Mouse (Mus musculus) v-Abl transformed pro-B cells (cell line): ENCODE results near the gene Myzap.

Source experiments
- in situ Hi-C, 2 experiments: fragments of 400-800 bp; cut with MboI; formaldehyde crosslinking; loops; one replicate each; pipeline ENCODE4 v1.15.1; 2025; ENCODE audit not compliant: unreplicated experiment in 2 of 2

Gene Myzap

GRCm38 (mm10) chr9:71557737-71558136 lies 34.4 kb downstream of the Myzap start:
- in situ Hi-C loops = no loop called here

- in situ Hi-C loops = no loop called here
These were observed 38.2 kb downstream of the Myzap start for GRCm38 (mm10) chr9:71554001-71554400.

- in situ Hi-C loops = no loop called here
These were observed 42.0 kb downstream of the Myzap start for GRCm38 (mm10) chr9:71550176-71550575.

- in situ Hi-C loops = loop anchor here (10.0 to 25.0 kb wide), 3 partner anchors 257 to 335 kb away; partner anchors contain the start of gene Aldh1a2 (in 1 of the 2)
These were observed 44.4 kb downstream of the Myzap start for GRCm38 (mm10) chr9:71547704-71548275.

GRCm38 (mm10) chr9:71544831-71545230 lies 47.3 kb downstream of the Myzap start:
- in situ Hi-C loops = loop anchor here (5.0 to 25.0 kb wide), 4 partner anchors 67 to 333 kb away; partner anchors contain the start of gene Aldh1a2 (in 1 of the 2)

GRCm38 (mm10) chr9:71543443-71544222 lies 48.5 kb downstream of the Myzap start:
- in situ Hi-C loops = loop anchor here (5.0 to 25.0 kb wide), 4 partner anchors 69 to 331 kb away; partner anchors contain the start of gene Aldh1a2 (in 1 of the 2)

- in situ Hi-C loops = loop anchor here (5.0 to 25.0 kb wide), 4 partner anchors 70 to 330 kb away; partner anchors contain the start of gene Aldh1a2 (in 1 of the 2)
These were observed 49.9 kb downstream of the Myzap start for GRCm38 (mm10) chr9:71542292-71542691.

- in situ Hi-C loops = loop anchor here (5.0 to 25.0 kb wide), 4 partner anchors 72 to 328 kb away; partner anchors contain the start of gene Aldh1a2 (in 1 of the 2)
These were observed 51.4 kb downstream of the Myzap start for GRCm38 (mm10) chr9:71540739-71541138.

GRCm38 (mm10) chr9:71535730-71536129 lies 56.4 kb downstream of the Myzap start:
- in situ Hi-C loops = loop anchor here in 1 of 2 experiments (10.0 to 25.0 kb wide), 2 partner anchors 181 to 323 kb away; partner anchors contain the start of gene Aldh1a2

GRCm38 (mm10) chr9:71535036-71535435 lies 57.1 kb downstream of the Myzap start:
- in situ Hi-C loops = loop anchor here in 1 of 2 experiments (10.0 to 25.0 kb wide), 2 partner anchors 180 to 323 kb away; partner anchors contain the start of gene Aldh1a2

GRCm38 (mm10) chr9:71529960-71530359 lies 62.2 kb downstream of the Myzap start:
- in situ Hi-C loops = loop anchor here in 1 of 2 experiments (10.0 to 25.0 kb wide), 2 partner anchors 175 to 318 kb away; partner anchors contain the start of gene Aldh1a2

- in situ Hi-C loops = loop anchor here in 1 of 2 experiments (25.0 kb wide), 1 partner anchor 315 kb away; the partner anchor contains the start of gene Aldh1a2
These were observed 64.7 kb downstream of the Myzap start for GRCm38 (mm10) chr9:71527438-71527837.

GRCm38 (mm10) chr9:71523901-71524300 lies 68.3 kb downstream of the Myzap start:
- in situ Hi-C loops = no loop called here

- in situ Hi-C loops = no loop called here
These were observed 72.3 kb downstream of the Myzap start for GRCm38 (mm10) chr9:71519836-71520235.

GRCm38 (mm10) chr9:71517487-71517886 lies 74.7 kb downstream of the Myzap start:
- in situ Hi-C loops = no loop called here

GRCm38 (mm10) chr9:71515862-71516261 lies 76.3 kb downstream of the Myzap start:
- in situ Hi-C loops = no loop called here

GRCm38 (mm10) chr9:71513566-71513965 lies 78.6 kb downstream of the Myzap start:
- in situ Hi-C loops = no loop called here

- in situ Hi-C loops = no loop called here
These were observed 79.3 kb downstream of the Myzap start for GRCm38 (mm10) chr9:71512899-71513298.

GRCm38 (mm10) chr9:71498391-71499182 lies 93.6 kb downstream of the Myzap start:
- in situ Hi-C loops = loop anchor here in 1 of 2 experiments (25.0 kb wide), 1 partner anchor 1614 kb away; the partner anchor contains the start of genes Gm20509, Khdc3 and Rsl24d1

- in situ Hi-C loops = loop anchor here in 1 of 2 experiments (25.0 kb wide), 1 partner anchor 1616 kb away; the partner anchor contains the start of genes Gm20509, Khdc3 and Rsl24d1
These were observed 95.5 kb downstream of the Myzap start for GRCm38 (mm10) chr9:71496637-71497036.
